Mouse (Mus musculus): ENCODE measurements around the gene Hmcn2.

Gene Hmcn2

DNA sequence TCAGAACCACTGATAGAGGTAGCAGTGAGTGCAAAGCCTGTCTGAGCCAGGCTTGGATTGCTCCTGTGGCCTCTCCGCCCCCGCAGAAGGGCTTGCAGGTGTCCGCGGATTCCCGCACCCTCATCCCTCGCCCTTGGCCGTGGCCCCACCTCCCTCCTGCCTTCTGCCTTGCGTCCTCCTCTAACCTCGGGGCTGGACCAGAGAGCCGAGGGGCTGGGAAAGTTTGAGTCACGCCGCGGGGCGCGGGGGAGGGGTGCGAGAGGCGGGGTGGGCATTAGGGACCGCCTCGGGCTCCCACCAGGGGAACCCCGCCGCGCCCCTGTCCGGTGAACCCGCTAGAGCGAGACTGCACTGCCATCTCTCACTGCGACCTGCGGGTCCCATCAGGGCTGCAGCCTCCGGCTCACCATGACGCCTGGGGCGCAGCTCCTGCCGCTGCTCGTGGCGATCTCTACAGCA lies at the start of gene Hmcn2:
TSS of gene Hmcn2 (plus strand) at position 409 of the 459 bp plus-strand sequence.
- DNase-seq, result no peak

DNA sequence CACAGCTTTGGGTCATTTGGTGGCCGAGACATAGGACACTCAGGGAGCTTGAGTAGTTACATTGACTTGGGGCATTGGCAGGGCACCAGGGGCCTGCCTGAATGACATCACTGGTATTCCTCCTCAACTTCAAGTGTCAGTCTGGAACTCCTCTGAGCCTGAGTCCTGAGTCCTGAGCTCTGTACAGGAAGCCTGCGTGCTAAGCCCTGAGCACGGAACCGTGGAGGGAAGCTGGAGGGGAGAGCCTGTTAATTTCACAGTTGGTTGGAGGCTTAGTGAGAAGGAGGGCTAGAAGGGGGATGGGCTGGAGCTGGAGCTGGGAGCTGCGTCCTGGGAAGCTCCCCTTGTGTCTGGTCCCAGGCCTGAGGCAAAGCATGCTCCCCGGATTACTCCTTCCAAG lies 46.8 kb upstream of the Hmcn2 start:
- no peak for DNase-seq

DNA sequence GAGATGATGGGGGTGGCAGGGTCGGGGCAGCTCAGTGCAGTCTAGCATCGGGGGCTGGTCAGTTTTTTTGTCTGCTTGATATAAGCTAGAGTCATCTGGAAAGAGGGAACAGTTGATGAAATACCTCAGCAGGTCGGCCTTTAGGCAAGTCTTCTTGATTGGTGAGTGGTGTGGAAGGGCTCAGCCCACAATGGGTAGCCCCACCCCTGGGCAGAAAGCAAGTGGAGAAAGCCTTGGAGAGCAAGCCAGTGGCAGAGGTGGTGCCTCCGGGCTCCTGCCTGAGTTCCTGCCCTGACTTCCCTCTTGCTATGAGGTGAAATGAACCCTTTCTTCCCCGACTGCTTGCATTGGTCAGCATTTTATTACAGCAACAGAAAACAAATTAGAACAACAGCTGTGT lies 45.6 kb upstream of the Hmcn2 start:
- DNase-seq, result no peak

DNA sequence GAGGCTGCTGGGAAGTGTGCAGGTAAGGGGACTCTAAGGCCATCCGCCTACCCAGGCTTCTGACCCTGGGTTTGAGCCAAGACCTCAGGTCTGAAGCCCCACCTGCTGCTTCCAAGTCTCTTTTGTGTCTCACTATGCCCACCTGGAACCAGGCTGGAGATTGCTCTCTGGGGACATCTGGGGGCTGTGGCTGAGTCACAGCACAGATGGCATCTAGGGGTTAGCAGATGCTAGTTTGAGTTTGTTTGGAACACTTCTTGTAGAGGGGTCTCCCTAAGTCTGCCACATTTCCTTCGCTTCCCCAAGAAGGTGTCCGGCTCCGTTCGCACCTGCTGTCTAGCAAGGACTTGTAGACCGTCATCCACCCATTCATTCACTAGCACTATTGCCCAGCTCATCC lies 45.0 kb upstream of the Hmcn2 start:
- no peak for DNase-seq

DNA sequence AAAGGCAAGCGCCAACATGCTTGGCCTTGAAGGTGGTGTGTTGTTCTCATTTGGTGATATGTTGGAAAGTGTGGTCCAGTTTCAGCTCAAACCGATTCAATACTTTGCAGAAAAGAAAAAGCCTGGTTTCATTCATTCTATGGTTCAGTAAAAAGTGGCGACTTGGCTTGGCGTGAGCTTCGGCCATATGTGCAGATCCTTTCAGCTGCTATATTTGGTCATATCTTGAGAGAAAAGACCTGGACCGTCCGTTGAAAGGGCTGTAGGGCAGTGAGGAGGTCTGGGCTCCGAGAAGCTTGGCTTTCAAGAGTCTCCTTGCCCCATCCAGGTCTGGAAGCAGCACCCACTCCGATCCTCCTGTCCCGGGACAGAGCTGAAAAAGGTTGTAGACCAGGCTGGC lies 44.4 kb upstream of the Hmcn2 start:
- no peak for DNase-seq

DNA sequence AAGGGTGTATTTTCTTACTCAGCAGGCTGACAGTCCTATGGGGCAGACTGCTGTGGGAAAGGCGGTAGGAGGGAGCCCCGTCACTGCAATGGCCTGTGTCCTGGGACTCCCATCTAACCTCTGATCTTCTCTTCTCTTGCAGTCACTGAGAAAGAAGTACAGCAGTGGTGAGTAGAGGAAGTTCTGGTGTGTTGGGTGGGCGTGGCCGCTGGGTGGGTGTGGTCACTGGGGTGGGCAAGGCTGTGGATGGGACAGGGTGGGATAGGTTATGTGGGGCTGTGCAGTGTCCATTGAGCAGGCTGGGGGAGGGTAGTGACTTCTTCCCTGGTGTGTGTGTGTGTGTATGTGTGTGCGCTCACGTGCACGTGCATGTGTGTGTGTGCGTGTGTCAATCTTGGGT lies 43.7 kb upstream of the Hmcn2 start:
- no peak for DNase-seq

DNA sequence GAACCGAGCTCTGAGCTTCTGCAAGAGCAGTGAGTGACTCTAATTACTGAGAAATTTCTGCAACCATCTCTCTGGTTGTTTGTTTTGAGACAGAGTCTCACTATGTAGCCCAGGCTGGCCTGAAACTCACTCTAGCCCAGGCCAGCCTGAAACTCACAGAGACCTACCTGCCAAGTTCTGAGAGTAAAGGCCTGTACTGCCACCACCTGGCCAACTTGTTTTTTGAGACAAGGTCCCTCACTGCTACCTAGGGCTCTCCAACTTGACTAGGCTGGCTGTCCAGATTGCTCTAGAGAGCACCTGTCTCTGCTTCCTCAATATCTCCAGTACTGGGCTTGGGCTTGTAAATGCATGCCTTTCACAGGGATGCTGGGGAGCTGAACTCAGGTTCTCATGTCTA lies 43.1 kb upstream of the Hmcn2 start:
- DNase-seq, result peak; percentile 47

DNA sequence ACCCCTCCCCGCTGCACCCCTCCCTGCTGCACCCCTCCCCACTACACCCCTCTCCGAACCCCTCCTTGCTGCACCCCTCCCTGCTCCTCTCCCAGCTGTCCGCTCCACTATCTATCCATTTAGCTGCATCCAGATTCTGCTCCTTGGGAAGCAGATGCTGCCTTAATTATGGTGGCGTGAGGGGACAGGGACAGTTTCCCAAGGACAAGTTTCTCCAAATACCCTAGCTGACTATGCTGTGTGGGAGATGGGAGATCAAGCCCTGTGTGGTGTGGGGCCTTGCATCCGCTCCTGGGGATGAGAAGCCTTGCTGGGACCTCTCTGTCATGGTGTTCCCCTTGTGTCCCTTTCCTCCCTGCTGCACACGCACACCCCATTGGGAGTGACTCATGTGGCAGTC lies 39.2 kb upstream of the Hmcn2 start:
- no peak for DNase-seq

DNA sequence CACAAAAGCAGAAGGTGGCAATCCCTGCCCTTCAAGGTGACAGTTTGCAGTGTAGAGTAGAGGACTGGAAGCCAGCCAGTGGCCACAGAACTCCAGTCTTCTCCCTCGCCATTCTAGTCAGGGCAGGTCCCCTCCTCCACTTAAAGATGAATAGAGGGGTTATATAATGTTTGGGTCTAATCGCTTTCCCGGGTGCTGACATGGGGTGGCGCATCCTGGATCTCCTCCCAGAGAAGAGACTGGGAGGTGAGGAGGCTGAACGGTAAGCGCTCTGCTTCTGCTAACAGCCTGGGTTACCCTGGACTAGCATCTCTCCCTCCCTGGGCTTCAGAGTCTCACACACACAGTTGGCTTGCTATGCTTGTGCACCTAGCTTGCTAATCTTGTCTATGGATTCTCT lies 36.4 kb upstream of the Hmcn2 start:
- DNase-seq, result no peak

DNA sequence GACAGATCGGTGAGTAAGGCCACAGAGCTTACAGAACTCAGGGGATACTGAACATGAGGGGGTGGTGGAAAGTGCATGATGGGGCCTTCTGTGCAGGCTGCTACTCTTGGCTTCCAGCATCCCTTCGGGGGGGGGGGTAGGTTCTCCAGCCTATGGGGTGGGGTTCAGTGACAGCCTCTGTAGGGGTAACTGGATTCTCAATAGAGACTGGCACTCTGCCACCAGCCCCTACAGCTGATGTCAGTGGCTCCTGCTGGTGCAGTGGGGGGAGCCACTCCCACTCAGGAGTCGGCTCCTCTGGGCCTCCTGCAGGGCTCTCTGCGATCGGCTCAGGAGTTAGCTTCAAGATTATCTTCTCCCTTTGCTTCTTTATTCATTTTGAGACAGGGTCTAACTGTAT lies 35.7 kb upstream of the Hmcn2 start:
- no peak for DNase-seq

DNA sequence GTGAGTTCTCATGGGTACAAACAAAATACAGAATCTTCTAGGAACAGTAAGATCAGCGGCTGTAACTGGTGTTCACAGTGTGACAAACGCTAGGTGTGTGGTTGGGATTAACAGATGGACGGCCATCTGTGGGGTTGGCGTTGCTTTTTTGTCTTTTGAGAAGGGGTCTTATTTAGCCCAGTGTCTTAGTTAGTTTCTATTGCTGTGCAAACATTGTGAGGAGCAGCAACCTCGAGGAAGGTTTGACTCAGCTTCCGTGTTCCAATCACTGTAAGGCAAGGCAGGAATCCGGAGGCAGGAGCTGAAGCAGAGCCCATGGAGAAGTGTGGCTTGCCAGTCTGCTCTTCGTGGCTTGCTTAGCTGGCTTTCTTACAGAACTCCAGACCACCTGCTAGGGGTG lies 33.1 kb upstream of the Hmcn2 start:
- DNase-seq, result no peak

DNA sequence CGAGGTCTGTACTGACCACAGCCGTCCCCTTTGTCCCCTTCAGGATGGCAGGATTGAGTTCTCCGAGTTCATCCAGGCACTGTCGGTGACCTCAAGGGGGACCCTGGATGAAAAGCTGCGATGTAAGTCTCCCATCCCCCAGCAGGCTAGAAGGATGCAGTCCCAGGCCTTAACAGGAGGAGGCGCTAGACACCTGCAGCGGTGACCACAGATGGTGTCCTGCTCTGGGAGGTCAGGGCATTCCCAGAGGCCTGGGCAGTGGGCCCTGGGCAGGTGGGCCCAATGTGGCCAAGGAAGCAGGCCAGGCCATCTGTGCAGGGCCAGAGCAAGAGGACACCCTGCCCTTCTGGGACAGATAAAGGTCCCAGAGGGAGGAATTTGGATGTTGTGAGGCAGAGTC lies 31.9 kb upstream of the Hmcn2 start:
- no peak for DNase-seq

DNA sequence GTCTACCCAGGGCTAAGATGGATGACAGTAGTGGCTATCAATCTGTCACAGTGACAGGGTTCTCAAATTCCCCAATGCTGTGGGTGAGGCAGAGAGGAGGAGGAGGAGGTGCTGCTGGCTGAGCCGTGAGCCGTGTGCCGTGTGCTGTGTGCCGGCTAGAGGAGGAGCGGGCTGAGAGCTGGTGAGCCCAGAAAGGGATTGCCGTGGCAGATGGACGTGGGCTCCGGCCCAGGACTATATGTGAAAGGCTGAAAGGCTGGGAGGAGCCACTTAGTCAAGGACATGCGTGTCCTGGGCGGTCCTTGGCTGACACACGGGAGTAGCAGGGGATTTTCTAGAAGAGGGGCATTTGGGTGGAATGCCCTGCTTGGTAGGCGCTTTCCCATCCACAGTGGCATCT lies 31.3 kb upstream of the Hmcn2 start:
- no peak for DNase-seq

DNA sequence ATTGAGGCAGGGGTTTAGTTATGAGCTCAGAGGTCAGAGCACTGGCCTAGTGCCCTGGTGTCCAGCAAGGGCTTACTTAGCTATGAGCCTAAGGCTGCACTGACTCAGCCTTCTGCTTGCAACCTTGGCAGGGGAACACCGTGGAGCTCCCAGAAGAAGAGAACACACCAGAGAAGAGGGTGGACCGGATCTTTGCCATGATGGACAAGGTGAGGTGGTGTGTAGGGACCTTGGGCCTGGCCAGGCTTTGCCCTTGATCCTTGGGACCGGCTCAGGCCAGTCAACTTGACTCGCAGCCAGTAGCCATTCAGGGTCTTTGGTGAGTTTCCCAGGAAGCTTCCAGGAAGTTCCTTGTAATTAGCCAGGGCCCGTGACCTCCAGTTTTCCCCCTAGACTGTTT lies 29.7 kb upstream of the Hmcn2 start:
- DNase-seq, result no peak

DNA sequence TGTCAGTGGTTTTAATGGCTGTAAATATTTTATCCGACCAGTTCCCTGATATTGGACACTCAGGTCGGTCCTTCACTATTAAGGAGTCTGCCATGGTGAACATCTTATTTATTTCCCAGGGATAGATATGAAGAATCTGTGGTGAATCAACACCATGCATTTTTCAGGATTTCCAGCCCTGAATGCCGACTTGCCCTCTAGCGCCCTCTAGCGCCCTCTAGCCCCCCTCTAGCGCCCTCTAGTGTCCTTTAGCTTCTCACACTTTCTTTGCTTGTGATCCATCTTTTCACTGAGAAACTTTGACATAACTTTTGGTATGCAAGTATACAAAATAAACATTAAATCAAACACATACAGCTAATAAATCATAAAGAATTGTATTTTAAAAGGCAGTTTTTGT lies 22.8 kb upstream of the Hmcn2 start:
- DNase-seq, result peak; percentile 81

DNA sequence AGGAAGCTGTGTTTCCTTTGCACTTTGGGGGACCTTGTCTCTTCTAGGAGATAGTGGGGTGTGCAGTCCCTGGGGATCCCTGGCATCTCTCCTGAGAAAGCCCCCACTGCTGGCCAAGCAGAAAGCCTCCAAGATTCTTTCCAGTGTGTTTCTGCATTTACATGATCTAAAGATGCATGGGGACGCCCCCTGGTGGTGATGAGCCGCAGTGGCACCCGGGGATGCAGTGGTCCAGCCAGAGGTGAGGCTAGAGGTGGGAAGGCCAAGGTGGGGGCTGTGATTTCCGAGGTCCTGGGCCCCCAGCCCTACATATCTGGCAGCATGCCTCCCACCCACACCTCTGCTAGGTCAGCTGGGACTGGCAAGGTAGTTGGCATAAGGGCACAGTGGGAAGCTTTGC lies 19.2 kb upstream of the Hmcn2 start:
- DNase-seq, result peak; percentile 90

DNA sequence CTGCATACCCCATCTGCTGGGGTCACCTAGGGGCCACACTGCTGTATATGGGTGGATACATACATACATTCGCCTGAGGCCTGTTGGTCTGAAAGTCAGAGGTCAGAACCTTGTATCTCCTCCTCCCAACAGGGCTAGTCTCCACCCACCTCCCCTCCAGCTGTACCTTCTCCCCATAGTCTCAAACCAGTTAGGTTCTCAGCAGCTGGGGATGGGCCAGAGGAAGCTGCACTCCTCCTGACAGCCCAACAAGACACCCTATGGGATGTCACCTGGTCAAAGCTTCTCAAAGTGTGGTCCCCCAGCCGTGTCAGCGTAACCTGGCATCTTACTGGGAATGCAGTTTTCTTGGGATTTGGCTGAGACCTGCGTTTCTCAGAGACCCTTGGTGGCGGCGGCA lies 17.8 kb upstream of the Hmcn2 start:
- no peak for DNase-seq

DNA sequence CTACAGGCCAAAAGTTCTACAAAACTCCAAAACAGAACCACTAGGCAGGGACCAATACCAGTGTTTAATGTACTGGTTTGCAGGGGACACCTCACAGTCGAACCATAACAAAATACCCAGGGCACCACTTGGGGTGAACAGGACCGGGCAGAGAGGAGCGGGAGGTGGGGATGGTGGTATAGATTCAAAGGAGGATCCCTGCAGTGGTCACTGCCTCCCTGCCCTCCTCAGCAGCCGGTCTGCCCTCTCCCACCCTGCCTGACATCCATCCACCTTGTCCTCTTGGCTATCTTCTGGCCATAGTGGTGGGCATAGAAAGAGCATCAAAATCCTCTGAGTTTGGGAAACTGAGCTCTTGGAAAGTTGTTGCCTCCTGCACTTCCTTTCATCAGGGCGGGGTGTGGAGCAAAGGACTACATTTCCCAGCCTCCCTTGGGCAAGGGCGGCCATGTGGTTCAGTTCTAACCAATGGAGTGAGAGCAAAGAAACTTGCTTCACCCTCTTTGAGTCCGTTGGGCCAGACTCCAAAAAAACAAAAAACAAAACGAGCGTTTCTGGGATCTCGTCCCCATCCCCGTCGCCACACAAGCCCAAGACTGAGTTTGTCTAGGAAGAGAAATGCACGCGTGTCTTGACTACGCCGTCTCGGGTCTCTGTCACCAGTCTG lies 16.5 kb upstream of the Hmcn2 start:
- DNase-seq, result peak; percentile 61

DNA sequence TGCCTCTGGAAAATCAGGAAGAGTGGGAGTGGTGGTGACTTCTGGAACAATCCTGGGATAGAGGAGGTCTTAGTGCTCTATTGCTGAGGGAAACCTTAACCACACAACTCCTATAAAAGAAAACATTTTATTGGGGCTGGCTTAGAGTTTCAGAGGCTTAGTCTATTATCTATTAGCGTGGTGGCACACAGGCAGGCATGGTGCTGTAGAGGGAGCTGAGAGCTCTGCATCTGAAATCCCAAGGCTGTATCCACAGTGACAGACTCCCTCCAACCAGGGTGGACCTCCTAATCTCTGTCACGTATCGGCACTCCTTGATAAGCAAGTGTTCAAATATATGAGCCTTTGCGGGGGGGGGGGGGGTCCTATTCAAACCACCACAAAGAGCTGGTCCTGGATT lies 15.4 kb upstream of the Hmcn2 start:
- DNase-seq, result no peak

DNA sequence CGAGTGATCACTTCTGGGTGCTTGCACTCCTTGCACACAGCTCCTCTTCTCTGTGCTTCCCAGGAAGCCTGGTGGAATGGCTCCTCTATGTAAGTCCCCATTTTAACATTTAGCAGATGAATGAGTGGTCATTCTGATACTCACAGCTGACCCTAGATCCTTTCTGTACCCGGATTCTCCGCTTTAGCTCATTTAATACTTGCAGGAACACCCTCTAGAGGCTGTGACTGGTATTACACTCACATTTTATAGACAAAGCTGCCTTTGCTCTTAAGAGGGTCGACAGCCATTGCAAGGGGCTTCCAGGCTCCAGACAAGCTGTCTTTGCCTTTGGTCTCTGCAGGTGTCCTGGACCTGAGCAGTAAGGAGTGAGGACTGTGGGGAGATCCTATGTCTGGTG lies 14.9 kb upstream of the Hmcn2 start:
- peak; percentile 22 for DNase-seq

DNA sequence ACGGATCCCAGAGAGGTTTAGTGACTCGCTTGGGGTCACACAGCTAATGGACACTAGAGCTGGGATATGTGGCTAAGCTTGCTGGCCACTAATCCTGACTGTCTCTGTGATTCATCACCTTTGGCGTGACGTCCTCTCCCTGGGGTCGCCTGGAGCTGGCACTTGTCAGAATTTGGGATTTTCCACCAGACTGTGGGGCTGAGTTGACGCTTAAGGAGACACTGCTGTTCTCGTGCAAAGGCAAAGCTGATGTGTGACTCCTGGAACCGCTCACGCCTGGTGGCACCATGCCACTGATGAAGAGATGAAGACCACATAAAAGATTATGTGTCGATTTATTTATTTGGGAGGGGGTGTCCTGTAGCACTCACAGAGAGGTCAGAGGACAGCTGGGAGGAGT lies 14.2 kb upstream of the Hmcn2 start:
- no peak for DNase-seq

DNA sequence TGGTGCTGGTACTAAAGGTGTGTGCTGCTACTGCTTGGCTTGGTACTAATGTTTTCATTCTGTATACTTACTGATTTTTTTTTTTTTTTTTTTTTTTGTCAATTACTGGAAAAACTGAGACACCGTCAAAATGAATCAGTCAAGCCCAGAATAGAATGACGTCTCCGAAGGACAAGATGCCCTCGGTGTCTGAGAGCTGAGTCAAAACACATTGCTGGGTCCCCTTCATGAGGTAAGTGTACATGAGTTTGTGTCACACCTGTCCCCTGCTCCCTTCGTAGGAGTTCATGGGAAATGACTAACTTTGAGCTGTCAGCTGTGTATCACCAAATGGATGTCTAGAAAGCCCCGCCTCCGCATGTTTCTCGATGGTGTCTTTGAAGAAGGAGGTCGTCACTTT lies 11.0 kb upstream of the Hmcn2 start:
- DNase-seq, result no peak

DNA sequence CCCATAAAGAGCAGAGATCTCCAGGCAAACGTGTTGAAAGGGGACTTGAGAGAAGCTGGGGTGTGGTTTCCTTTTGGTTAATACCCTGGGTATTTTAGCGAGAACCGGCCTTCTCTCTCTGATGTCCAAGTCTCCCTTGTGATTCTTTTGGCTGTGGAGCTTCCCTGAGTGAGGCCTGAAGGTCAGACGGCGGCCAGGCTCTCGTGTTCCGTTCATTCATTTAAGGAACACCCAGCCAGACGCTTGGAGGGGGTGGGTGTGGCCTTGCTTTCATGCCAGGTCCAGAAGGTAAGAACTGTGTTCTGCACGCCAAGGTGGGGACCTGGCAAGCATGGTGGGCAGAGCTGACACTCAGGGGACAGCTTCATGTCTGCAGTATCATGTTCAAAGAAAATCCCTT lies 10.0 kb upstream of the Hmcn2 start:
- no peak for DNase-seq

DNA sequence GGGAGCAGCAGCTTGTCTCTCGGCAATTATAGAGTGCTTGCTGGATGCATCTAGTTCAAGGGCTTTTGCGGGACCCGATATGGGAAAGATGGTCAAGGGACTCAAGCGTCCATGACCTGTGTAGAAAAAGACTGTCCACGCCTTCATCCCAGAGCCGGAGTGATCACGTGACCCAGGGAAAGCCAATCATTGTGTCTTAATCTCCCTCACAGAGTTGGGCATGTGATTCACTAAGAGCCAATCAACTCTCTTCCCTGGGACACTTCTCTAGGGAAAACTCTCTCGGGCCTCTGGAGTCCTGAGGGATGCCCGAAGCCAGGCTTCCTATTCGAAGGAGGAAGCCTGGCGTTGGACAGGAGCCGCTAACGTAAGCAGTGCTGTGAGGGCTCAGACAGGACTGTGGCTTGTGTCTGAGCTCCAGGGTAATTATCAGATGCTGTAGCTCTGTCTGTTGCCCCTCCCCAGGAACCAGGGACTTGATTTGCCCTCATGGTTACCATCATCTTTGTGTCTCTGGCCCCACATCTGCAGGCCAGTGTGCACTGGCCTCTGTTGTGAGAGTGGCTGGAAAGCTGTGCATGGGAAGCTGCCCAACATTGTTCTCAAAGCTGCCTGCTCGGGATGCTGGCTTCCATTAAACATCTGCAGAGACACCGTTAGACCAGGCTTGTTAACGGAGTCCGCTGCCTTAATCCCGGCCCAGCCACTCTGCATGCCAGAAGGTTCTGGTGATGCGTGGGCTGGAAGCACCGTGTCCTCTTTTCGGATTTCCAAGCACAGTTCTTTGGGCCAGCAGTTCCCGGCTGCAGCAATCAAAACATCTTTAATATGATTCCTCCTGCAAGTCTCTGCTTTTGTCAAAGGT lies 9.2 kb upstream of the Hmcn2 start:
- DNase-seq, result no peak

DNA sequence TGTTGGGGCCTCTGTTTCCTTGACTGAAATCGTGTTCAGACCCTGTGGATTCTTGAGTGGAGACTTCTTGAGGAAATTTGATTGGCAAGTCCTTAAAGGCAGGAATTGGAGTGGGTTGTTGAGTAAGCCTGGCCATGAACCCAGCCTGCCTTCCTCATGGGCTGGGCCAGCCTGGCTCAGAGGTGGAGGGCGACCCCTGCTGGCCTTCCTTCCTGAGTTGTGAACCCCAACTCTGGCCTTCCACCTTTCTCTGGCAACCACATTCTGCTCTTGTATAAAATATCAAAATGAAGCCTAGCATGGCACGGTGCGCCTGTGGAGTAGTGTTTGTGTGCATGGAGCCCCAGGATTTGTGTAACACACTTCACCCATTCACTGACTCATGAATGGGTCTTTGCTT lies 8.5 kb upstream of the Hmcn2 start:
- DNase-seq, result peak; percentile 85
